Mouse (Mus musculus): ENCODE measurements at regions not wholly inside any gene's neighbourhood (a gene's known extent, or its start where the extent isn't known, plus 50 kb on each side); places are given as distances from the start of the nearest gene placed in this dataset.

DNA sequence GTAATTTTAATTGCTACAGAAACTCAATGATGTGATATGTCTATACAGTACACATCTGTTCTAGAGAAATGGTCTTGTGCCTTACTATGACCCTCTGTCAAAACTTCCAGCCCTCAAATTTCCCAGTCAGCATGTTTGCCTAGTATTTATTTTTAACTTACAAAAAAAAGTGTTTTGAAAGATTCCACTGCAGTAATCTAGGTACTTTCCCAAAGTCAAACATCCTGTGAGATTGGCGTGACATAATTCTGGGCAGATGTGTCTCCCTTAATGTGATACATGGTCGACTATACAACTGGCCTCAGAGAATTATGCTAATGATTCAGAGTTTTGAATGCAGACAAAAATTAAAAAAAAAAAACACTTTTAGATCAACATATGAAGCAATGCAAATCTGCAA is 856.8 kb downstream of the Slc4a3 start:
- DNase-seq (ENCODE audit: low spot score) (no peak), ATAC-seq (ENCODE audit: insufficient read depth, low read depth) (no peak)
- H3K4me2 ChIP-seq (ENCODE audit: low read depth, low read length): no peak overlapping the region
- H3K4me1 ChIP-seq (ENCODE audit: control insufficient read depth, insufficient read depth): no peaks in the 10 kb centered on the region
- no peak overlapping the region for H3K4me3 ChIP-seq (ENCODE audit: low read depth, low read length)
- no peaks in the 10 kb centered on the region for H3K36me3 ChIP-seq (replicated peaks; ENCODE audit: control insufficient read depth, insufficient read depth, low read length)
- WGBS: 65% methylated on average over 2 of the region's 2 CpGs
- TF ChIP-seq CTCF (IDR thresholded peaks at IDR 0.05; ENCODE audit: low read depth): no peak
- H3K27ac ChIP-seq (ENCODE audit: low read depth): no peak overlapping the region
- H3K27me3 ChIP-seq (ENCODE audit: control insufficient read depth, insufficient read depth, low read length): no peaks in the 10 kb centered on the region
- H3K9me3 ChIP-seq (replicated peaks; ENCODE audit: control insufficient read depth, low read length): no peaks in the 10 kb centered on the region
- H3K9ac ChIP-seq (replicated peaks; ENCODE audit: low read depth, low read length): no peak overlapping the region

DNA sequence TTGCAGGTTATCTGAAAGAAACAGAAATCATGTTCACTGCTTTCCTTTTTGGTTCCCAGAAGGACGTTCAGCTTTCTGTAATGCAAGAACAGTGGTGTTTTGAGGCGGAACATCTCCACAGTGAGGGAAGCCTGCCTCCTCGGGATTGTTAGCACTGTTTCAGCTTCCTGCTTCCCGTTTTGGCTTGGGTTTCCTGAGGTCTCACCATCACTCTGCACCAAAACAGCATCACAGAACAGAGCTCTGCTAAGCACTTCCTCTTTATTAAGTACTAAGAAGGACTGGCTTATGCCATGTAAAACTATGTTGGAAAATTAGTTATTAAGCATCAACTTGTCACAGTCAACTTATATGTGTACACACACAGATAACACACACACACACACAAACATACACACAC is 857.9 kb downstream of the Slc4a3 start:
- no peaks in the 10 kb centered on the region for H3K27me3 ChIP-seq (ENCODE audit: control insufficient read depth, insufficient read depth, low read length)
- H3K9me3 ChIP-seq (replicated peaks; ENCODE audit: control insufficient read depth, low read length): no peaks in the 10 kb centered on the region
- no peak for ATAC-seq (ENCODE audit: insufficient read depth, low read depth)
- no peaks in the 10 kb centered on the region for H3K4me1 ChIP-seq (ENCODE audit: control insufficient read depth, insufficient read depth)
- no peak overlapping the region for H3K27ac ChIP-seq (ENCODE audit: low read depth)
- no peak overlapping the region for H3K9ac ChIP-seq (replicated peaks; ENCODE audit: low read depth, low read length)
- no peak for DNase-seq (ENCODE audit: low spot score)
- H3K4me3 ChIP-seq (ENCODE audit: low read depth, low read length): no peak overlapping the region
- TF ChIP-seq CTCF (IDR thresholded peaks at IDR 0.05; ENCODE audit: low read depth) (no peak), EP300 (IDR thresholded peaks at IDR 0.05; ENCODE audit: low read depth) (no peak)
- H3K4me2 ChIP-seq (ENCODE audit: low read depth, low read length): no peak overlapping the region
- WGBS: 61% methylated on average over 4 of the region's 4 CpGs
- H3K36me3 ChIP-seq (replicated peaks; ENCODE audit: control insufficient read depth, insufficient read depth, low read length): no peaks in the 10 kb centered on the region

DNA sequence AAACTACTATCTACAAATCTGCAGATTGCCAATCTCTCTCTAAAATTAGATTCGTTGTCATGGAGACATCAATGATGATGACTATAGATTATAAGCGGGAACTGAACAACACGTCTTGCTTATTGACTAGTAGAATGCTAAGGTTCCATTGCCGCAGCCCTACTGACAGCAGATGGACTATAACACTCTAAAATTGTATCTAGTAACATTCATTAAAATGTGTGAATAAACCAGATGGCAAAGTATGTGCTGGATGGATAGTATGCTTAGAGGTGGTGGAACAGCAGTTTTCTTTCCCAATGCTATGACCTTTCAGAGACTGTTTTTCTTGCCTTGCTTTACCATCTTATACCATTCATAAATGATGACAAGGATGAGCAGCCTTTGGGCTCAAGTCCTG is 864.7 kb downstream of the Slc4a3 start:
- H3K9ac ChIP-seq (replicated peaks; ENCODE audit: low read depth, low read length): no peak overlapping the region
- TF ChIP-seq EP300 (IDR thresholded peaks at IDR 0.05; ENCODE audit: low read depth) (no peak), CTCF (IDR thresholded peaks at IDR 0.05; ENCODE audit: low read depth) (no peak)
- no peaks in the 10 kb centered on the region for H3K9me3 ChIP-seq (replicated peaks; ENCODE audit: control insufficient read depth, low read length)
- no peak overlapping the region for H3K4me3 ChIP-seq (ENCODE audit: low read depth, low read length)
- no peaks in the 10 kb centered on the region for H3K4me1 ChIP-seq (ENCODE audit: control insufficient read depth, insufficient read depth)
- no peak for DNase-seq (ENCODE audit: low spot score)
- ATAC-seq (ENCODE audit: insufficient read depth, low read depth): no peak
- H3K36me3 ChIP-seq (replicated peaks; ENCODE audit: control insufficient read depth, insufficient read depth, low read length): no peaks in the 10 kb centered on the region
- H3K27me3 ChIP-seq (ENCODE audit: control insufficient read depth, insufficient read depth, low read length): no peaks in the 10 kb centered on the region
- H3K4me2 ChIP-seq (ENCODE audit: low read depth, low read length): no peak overlapping the region
- no peak overlapping the region for H3K27ac ChIP-seq (ENCODE audit: low read depth)
- 90% methylated on average over 4 of the region's 4 CpGs for WGBS

DNA sequence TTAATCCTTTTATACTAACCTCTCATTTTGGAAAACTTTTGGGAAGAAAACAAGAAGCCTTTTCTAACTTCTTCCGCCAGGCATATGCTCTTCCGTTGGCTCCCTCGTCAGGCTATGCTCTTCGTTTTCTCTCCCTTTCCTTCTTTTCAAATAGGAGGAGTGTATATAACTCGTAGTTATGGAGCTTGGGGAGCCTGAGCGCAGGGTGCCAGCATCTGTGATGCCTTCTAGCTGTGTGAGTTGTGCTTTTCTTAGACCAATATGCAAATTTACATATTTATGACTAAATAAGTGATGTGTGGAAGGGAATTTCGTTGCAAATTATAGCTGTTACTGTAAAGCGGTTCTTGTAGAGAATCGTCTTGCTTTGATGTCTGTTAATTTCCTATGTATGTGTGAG is 874.5 kb downstream of the Slc4a3 start:
- 84% methylated on average over 9 of the region's 9 CpGs for WGBS
- no peak for ATAC-seq (ENCODE audit: insufficient read depth, low read depth)
- TF ChIP-seq EP300 (IDR thresholded peaks at IDR 0.05; ENCODE audit: low read depth): no peak
- TF ChIP-seq CTCF (IDR thresholded peaks at IDR 0.05; ENCODE audit: low read depth): no peak
- no peak overlapping the region for H3K27ac ChIP-seq (ENCODE audit: low read depth)
- no peaks in the 10 kb centered on the region for H3K36me3 ChIP-seq (replicated peaks; ENCODE audit: control insufficient read depth, insufficient read depth, low read length)
- no peaks in the 10 kb centered on the region for H3K27me3 ChIP-seq (ENCODE audit: control insufficient read depth, insufficient read depth, low read length)
- no peak for DNase-seq (ENCODE audit: low spot score)
- no peak overlapping the region for H3K4me3 ChIP-seq (ENCODE audit: low read depth, low read length)
- H3K9me3 ChIP-seq (replicated peaks; ENCODE audit: control insufficient read depth, low read length): no peaks in the 10 kb centered on the region
- H3K4me1 ChIP-seq (ENCODE audit: control insufficient read depth, insufficient read depth): no peaks in the 10 kb centered on the region
- no peak overlapping the region for H3K4me2 ChIP-seq (ENCODE audit: low read depth, low read length)
- H3K9ac ChIP-seq (replicated peaks; ENCODE audit: low read depth, low read length): no peak overlapping the region

DNA sequence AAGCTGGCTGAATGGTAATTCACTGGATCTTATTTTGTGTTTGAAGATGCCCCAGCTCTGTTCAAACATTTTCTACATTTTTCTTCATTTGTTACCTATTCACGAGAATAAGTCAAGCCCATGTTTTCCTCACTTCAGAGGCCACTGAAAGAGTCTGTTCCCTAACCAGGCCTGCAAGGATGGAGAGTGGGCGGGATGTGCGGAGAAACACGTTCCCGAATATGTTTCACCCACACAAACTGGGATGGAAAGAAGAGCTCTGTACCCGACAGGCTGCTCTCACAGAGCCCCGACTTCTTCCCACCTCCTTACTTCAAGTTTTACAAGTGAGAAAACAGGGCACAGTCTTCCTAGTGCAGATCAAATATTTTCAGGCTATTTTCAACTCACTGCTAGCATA is 881.4 kb downstream of the Slc4a3 start:
- no peak for TF ChIP-seq CTCF (IDR thresholded peaks at IDR 0.05; ENCODE audit: low read depth)
- no peak for TF ChIP-seq EP300 (IDR thresholded peaks at IDR 0.05; ENCODE audit: low read depth)
- no peak overlapping the region for H3K9ac ChIP-seq (replicated peaks; ENCODE audit: low read depth, low read length)
- 76% methylated on average over 7 of the region's 7 CpGs for WGBS
- H3K4me2 ChIP-seq (ENCODE audit: low read depth, low read length): no peak overlapping the region
- H3K4me1 ChIP-seq (ENCODE audit: control insufficient read depth, insufficient read depth): no peaks in the 10 kb centered on the region
- H3K27ac ChIP-seq (ENCODE audit: low read depth): no peak overlapping the region
- H3K36me3 ChIP-seq (replicated peaks; ENCODE audit: control insufficient read depth, insufficient read depth, low read length): no peaks in the 10 kb centered on the region
- H3K27me3 ChIP-seq (ENCODE audit: control insufficient read depth, insufficient read depth, low read length): no peaks in the 10 kb centered on the region
- ATAC-seq (ENCODE audit: insufficient read depth, low read depth) (no peak), DNase-seq (ENCODE audit: low spot score) (no peak)
- H3K9me3 ChIP-seq (replicated peaks; ENCODE audit: control insufficient read depth, low read length): no peaks in the 10 kb centered on the region
- no peak overlapping the region for H3K4me3 ChIP-seq (ENCODE audit: low read depth, low read length)

DNA sequence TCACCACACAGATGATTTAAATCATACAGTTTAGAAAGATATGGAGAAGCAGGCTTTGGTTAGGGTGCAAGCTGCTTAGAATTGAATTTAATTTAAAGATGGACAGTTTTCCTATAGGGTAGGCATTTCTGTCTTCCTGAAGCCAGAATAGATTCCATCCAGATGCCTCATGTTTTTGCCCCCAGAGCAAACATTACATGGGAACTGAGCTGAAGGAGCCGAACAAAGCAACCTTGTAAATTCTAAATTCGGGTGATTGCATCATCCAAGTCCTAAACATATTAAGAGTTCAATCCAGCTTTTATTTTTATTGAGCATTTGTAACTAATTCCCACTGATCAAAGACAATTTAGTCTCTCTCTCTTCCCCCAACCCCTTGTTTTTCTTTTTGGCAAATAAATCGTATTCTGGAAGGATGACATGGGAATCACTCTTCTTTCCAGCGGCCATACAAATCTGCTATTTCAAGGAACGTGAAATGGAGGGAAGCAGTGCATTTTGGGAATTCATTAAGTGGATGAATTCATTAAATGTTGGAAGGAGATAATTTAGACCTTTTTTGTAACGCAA is 884.1 kb downstream of the Slc4a3 start:
- no peak for ATAC-seq (ENCODE audit: insufficient read depth, low read depth)
- 80% methylated on average over 6 of the region's 6 CpGs for WGBS
- Histone ChIP-seq H3K4me2 (ENCODE audit: low read depth, low read length) (no peak overlapping the region), H3K27ac (ENCODE audit: low read depth) (no peak overlapping the region), H3K36me3 (replicated peaks; ENCODE audit: control insufficient read depth, insufficient read depth, low read length) (no peaks in the 10 kb centered on the region), H3K4me3 (ENCODE audit: low read depth, low read length) (no peak overlapping the region), H3K4me1 (ENCODE audit: control insufficient read depth, insufficient read depth) (no peaks in the 10 kb centered on the region), H3K9me3 (replicated peaks; ENCODE audit: control insufficient read depth, low read length) (no peaks in the 10 kb centered on the region), H3K27me3 (ENCODE audit: control insufficient read depth, insufficient read depth, low read length) (no peaks in the 10 kb centered on the region), H3K9ac (replicated peaks; ENCODE audit: low read depth, low read length) (no peak overlapping the region)
- TF ChIP-seq CTCF (IDR thresholded peaks at IDR 0.05; ENCODE audit: low read depth) (no peak), EP300 (IDR thresholded peaks at IDR 0.05; ENCODE audit: low read depth) (no peak)
- no peak for DNase-seq (ENCODE audit: low spot score)

Data from heart, postnatal 0 days (tissue).